Mouse (Mus musculus): ENCODE measurements around the gene Dis3. TPM values are rescaled to one million over a fixed set of nuclear protein-coding genes. Genes with fewer than 3 reads are reported as not detected.

Gene Dis3
- total and polyA plus RNA-seq, 2 experiments: 2.5 to 7.8 TPM

DNA sequence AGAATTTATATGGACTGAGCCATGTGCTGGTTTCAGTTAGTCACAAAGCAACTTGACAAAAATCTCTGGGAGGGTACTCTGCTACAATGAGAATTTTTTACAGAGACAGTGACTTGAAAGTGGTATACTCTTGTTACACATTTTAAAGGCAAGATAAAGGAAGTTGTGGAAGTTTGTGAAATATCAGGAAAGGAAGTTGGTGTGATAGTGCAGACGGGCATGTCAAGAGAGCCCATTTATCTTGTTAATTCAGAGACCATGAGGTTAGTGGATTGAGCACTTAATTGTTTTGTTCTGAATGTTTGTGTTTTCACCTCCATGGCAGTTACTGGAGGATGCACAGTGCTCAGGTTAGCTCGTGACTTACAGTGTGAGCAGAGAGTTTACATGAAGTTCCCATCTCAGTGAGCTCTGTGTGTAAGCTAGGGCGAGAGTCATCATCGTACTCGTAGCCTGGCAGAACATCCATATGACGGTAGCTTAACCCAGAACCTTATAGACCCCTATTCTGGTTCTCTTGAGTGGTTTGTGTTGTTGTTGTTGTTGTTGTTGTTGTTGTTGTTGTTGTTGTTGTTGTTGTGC lies 5.1 kb upstream of the Dis3 start:
- Histone ChIP-seq H3K27me3 (ENCODE audit: control insufficient read depth, insufficient read depth, low read length) (no peaks in the 10 kb centered on the region), H3K79me2 (ENCODE audit: control insufficient read depth, insufficient read depth, low read length) (no peaks in the 10 kb centered on the region; the same call in 1 of the 2 replicates), H3K4me1 (ENCODE audit: control insufficient read depth, insufficient read depth, low read length) (no peaks in the 10 kb centered on the region; the same call in 1 of the 2 replicates), H3K9ac (ENCODE audit: low read depth, low read length) (no peak overlapping the region), H3K36me3 (ENCODE audit: control insufficient read depth, insufficient read depth, low read length) (peaks cover 16% of the 10 kb centered on the region), H3K4me3 (ENCODE audit: insufficient read depth, low read depth, low read length) (no peak overlapping the region), H3K27ac (replicated peaks; ENCODE audit: insufficient read depth, low read depth, low read length) (no peak overlapping the region)
- 92% methylated on average over 6 of the region's 6 CpGs for WGBS
- TF ChIP-seq CTCF (IDR thresholded peaks at IDR 0.05; ENCODE audit: low read depth, low read length) (no peak), POLR2A (IDR thresholded peaks at IDR 0.05; ENCODE audit: extremely low read depth, insufficient read depth, low read length) (no peak)
- DNase-seq (ENCODE audit: extremely low read depth, low read depth, low spot score): no peak

DNA sequence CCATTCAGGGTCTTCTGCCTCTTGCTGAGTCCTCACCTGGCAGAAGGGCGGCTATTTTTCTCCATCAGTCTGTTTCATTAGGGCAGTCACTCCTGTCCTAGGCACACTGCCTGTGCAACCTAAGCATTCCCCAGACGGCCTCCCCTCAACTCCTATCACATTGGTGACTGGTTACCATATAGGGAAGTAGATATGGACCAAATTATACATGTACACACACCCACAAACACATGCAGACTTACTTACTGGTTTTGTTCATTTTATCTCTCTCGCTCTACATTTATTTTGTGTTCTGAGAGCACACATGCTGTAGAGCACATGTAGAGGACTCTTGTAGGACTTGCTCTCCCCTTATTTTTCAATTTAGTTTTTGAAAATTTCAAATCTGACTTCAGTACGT lies 3.5 kb upstream of the Dis3 start:
- 95% methylated on average over 4 of the region's 4 CpGs for WGBS
- H3K36me3 ChIP-seq (ENCODE audit: control insufficient read depth, insufficient read depth, low read length): peaks cover 15% of the 10 kb centered on the region

DNA sequence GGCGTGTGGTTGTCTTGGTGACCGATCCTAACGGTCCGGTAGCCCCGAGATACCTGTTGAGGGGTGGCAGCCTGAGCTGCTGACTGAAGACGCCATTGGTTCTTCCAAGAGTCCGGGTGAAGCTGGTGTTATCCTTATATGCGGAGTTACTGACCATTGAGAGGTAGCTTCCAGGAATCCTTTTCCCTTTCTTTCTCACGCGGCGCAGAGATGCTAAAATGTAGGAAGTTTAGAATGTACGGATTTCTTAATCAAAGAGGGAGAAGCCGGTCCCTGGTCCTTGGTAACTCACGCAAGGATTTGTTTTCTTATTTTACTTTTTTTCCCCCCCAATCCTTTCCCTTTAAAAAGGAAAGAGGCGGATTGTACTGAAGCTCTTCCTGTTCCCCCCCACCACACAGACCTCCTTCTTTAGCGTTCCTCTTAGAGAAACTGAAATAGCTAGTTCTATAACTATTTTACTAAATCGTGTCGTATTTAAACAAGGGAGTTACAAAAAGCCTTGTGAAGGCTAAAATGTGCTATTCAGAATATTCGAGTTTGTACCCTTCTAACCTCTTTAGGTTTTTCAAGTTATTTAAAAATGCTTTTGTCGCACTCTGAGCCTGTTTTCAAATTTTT lies 507 bp upstream of the Dis3 start:
- no peak for DNase-seq (ENCODE audit: extremely low read depth, low read depth, low spot score)
- H3K4me1 ChIP-seq (ENCODE audit: control insufficient read depth, insufficient read depth, low read length): no peaks in the 10 kb centered on the region; the same call in 1 of the 2 replicates
- peak overlapping the region; percentile 81 for H3K4me3 ChIP-seq (ENCODE audit: insufficient read depth, low read depth, low read length)
- TF ChIP-seq CTCF (IDR thresholded peaks at IDR 0.05; ENCODE audit: low read depth, low read length): no peak
- no peak for TF ChIP-seq POLR2A (IDR thresholded peaks at IDR 0.05; ENCODE audit: extremely low read depth, insufficient read depth, low read length)
- no peaks in the 10 kb centered on the region for H3K27me3 ChIP-seq (ENCODE audit: control insufficient read depth, insufficient read depth, low read length)
- H3K79me2 ChIP-seq (ENCODE audit: control insufficient read depth, insufficient read depth, low read length): peaks cover 3% of the 10 kb centered on the region; the same call in 1 of the 2 replicates
- peak overlapping the region; percentile 66 for H3K9ac ChIP-seq (ENCODE audit: low read depth, low read length)
- no peak overlapping the region for H3K27ac ChIP-seq (replicated peaks; ENCODE audit: insufficient read depth, low read depth, low read length)
- 4% methylated on average over 20 of the region's 20 CpGs for WGBS
- H3K36me3 ChIP-seq (ENCODE audit: control insufficient read depth, insufficient read depth, low read length): peaks cover 20% of the 10 kb centered on the region

More for the DNA sequence above, 3.5 kb upstream of the Dis3 start:
- TF ChIP-seq POLR2A (IDR thresholded peaks at IDR 0.05; ENCODE audit: extremely low read depth, insufficient read depth, low read length) (no peak), CTCF (IDR thresholded peaks at IDR 0.05; ENCODE audit: low read depth, low read length) (no peak)
- Histone ChIP-seq H3K27me3 (ENCODE audit: control insufficient read depth, insufficient read depth, low read length) (no peaks in the 10 kb centered on the region), H3K79me2 (ENCODE audit: control insufficient read depth, insufficient read depth, low read length) (peaks cover 3% of the 10 kb centered on the region; the same call in 1 of the 2 replicates), H3K27ac (replicated peaks; ENCODE audit: insufficient read depth, low read depth, low read length) (no peak overlapping the region), H3K4me3 (ENCODE audit: insufficient read depth, low read depth, low read length) (no peak overlapping the region), H3K4me1 (ENCODE audit: control insufficient read depth, insufficient read depth, low read length) (no peaks in the 10 kb centered on the region; the same call in none of the 2 replicates), H3K9ac (ENCODE audit: low read depth, low read length) (no peak overlapping the region)
- DNase-seq (ENCODE audit: extremely low read depth, low read depth, low spot score): no peak

DNA sequence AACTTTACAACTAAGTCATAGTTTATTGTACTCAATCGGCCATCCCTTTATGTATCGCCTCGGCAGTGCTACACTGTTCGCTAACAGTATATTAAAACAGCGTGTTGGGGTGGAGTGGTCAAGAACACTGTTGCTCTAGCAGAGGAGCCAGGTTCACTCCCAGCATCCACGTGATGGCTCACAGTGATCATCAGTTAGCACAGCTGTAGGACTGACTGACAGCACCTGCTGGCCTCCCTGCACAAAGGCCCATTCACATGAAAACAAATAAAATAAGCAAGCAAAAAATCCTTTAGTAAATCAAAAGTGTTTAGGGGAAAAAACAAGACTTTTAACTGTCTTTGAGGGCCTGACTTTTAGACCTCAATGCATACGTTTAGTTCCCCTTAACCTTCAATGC lies 10.6 kb downstream of the Dis3 start:
- Histone ChIP-seq H3K79me2 (ENCODE audit: control insufficient read depth, insufficient read depth, low read length) (no peaks in the 10 kb centered on the region), H3K27me3 (ENCODE audit: control insufficient read depth, insufficient read depth, low read length) (no peaks in the 10 kb centered on the region), H3K36me3 (ENCODE audit: control insufficient read depth, insufficient read depth, low read length) (peaks cover 55% of the 10 kb centered on the region), H3K27ac (replicated peaks; ENCODE audit: insufficient read depth, low read depth, low read length) (no peak overlapping the region), H3K4me1 (ENCODE audit: control insufficient read depth, insufficient read depth, low read length) (no peaks in the 10 kb centered on the region), H3K9ac (ENCODE audit: low read depth, low read length) (no peak overlapping the region), H3K4me3 (ENCODE audit: insufficient read depth, low read depth, low read length) (no peak overlapping the region)
- DNase-seq (ENCODE audit: extremely low read depth, low read depth, low spot score): no peak
- WGBS: 94% methylated on average over 7 of the region's 7 CpGs
- no peak for TF ChIP-seq POLR2A (IDR thresholded peaks at IDR 0.05; ENCODE audit: extremely low read depth, insufficient read depth, low read length)
- TF ChIP-seq CTCF (IDR thresholded peaks at IDR 0.05; ENCODE audit: low read depth, low read length): no peak

DNA sequence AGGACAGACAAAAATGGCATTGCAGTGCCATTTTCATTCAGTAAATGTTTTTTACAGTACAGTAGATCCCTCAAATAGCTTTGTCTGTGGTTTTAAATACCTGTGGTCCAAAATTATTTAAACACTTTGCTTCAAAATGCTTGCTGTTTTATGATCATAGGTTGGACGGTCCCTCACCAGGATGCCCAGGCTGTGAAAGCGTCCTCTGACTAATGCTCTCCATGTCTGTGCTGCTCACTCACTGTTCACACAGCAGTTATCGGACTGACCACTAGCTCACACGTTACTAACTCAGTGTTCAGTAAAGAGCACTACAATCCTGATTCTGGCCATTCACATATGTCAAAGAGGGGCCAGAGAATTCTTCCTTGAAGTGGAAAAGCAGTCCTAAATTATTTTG lies 28.4 kb downstream of the Dis3 start:
- Histone ChIP-seq H3K4me3 (ENCODE audit: insufficient read depth, low read depth, low read length) (no peak overlapping the region), H3K79me2 (ENCODE audit: control insufficient read depth, insufficient read depth, low read length) (no peaks in the 10 kb centered on the region), H3K36me3 (ENCODE audit: control insufficient read depth, insufficient read depth, low read length) (peaks cover 6% of the 10 kb centered on the region; the same call in 1 of the 2 replicates), H3K27ac (replicated peaks; ENCODE audit: insufficient read depth, low read depth, low read length) (no peak overlapping the region), H3K27me3 (ENCODE audit: control insufficient read depth, insufficient read depth, low read length) (no peaks in the 10 kb centered on the region), H3K4me1 (ENCODE audit: control insufficient read depth, insufficient read depth, low read length) (no peaks in the 10 kb centered on the region), H3K9ac (ENCODE audit: low read depth, low read length) (no peak overlapping the region)
- DNase-seq (ENCODE audit: extremely low read depth, low read depth, low spot score): no peak
- TF ChIP-seq POLR2A (IDR thresholded peaks at IDR 0.05; ENCODE audit: extremely low read depth, insufficient read depth, low read length) (no peak), CTCF (IDR thresholded peaks at IDR 0.05; ENCODE audit: low read depth, low read length) (no peak)
- 94% methylated on average over 4 of the region's 4 CpGs for WGBS

DNA sequence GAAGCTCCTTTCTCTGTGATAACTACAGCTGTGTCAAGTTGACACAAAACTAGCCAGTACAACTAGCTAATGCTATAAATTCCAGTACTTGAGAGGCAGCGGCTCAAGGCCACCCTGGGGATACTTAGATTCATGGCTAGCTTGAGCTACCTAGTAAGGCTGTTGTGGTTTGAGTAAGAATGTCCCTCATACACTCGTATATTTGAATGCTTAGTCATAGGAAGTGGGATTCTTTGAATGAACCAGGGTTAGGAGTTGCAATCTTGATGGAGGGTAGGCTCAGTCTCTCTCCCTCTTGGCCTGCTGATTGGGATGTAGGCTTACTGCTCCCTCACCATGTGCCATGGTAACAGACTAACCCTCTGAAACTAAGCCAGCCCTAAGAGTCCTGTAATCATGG lies 36.5 kb downstream of the Dis3 start:
- Histone ChIP-seq H3K4me3 (ENCODE audit: insufficient read depth, low read depth, low read length) (no peak overlapping the region), H3K9ac (ENCODE audit: low read depth, low read length) (no peak overlapping the region), H3K27me3 (ENCODE audit: control insufficient read depth, insufficient read depth, low read length) (no peaks in the 10 kb centered on the region), H3K36me3 (ENCODE audit: control insufficient read depth, insufficient read depth, low read length) (no peaks in the 10 kb centered on the region; the same call in 1 of the 2 replicates), H3K27ac (replicated peaks; ENCODE audit: insufficient read depth, low read depth, low read length) (no peak overlapping the region), H3K4me1 (ENCODE audit: control insufficient read depth, insufficient read depth, low read length) (no peaks in the 10 kb centered on the region), H3K79me2 (ENCODE audit: control insufficient read depth, insufficient read depth, low read length) (no peaks in the 10 kb centered on the region)
- DNase-seq (ENCODE audit: extremely low read depth, low read depth, low spot score): no peak
- WGBS: 95% methylated on average over 2 of the region's 2 CpGs
- TF ChIP-seq POLR2A (IDR thresholded peaks at IDR 0.05; ENCODE audit: extremely low read depth, insufficient read depth, low read length): no peak
- TF ChIP-seq CTCF (IDR thresholded peaks at IDR 0.05; ENCODE audit: low read depth, low read length): no peak
